Mouse (Mus musculus): ENCODE results near the gene Bub1. TPM values are rescaled to one million over a fixed set of nuclear protein-coding genes. Genes with fewer than 3 reads are reported as not detected.

Gene Bub1
- 69.4 and 71.8 TPM in 2 replicates for polyA plus RNA-seq (2016; fragmentation: Nextera tagmentation; extraction: Ambion mirVana)

- no peaks in the 10 kb centered on the region for H3K27me3 ChIP-seq
- H3K9me3 ChIP-seq = no peaks in the 10 kb centered on the region
- WGBS = under 1% methylated on average over 56 of the region's 56 CpGs
- 0 out of 2 replicates have a peak, but pooled peaks cover 5% of the 10 kb centered on the region for H3K36me3 ChIP-seq
- ATAC-seq (ENCODE audit: insufficient number of reproducible peaks, insufficient read depth, low FRiP score, low TSS enrichment) = peak; percentile 90
- H3K4me2 ChIP-seq (replicated peaks) = peak within 1 kb of the TSS; percentile 65
- peak within 1 kb of the TSS; percentile 62 for H3K9ac ChIP-seq
- H3K4me3 ChIP-seq = peak within 1 kb of the TSS; percentile 77
- 0 out of 2 replicates have a peak within 1 kb of the TSS, but pooled peaks have one; percentile 50 for H3K27ac ChIP-seq
- H3K4me1 ChIP-seq = peaks cover 10% of the 10 kb centered on the region
These were observed at the start of gene Bub1 for GRCm38 (mm10) chr2:127831401-127832102. Gene Bub1, minus strand, starts transcription at chr2:127831865.

- H3K9ac ChIP-seq = no peak overlapping the region
- H3K4me2 ChIP-seq (replicated peaks) = no peak overlapping the region
- H3K27ac ChIP-seq = no peak overlapping the region
- H3K36me3 ChIP-seq = no peaks in the 10 kb centered on the region
- no peaks in the 10 kb centered on the region for H3K4me1 ChIP-seq
- no peaks in the 10 kb centered on the region for H3K27me3 ChIP-seq
- ATAC-seq (ENCODE audit: insufficient number of reproducible peaks, insufficient read depth, low FRiP score, low TSS enrichment) = no peak
- no peaks in the 10 kb centered on the region for H3K9me3 ChIP-seq
- H3K4me3 ChIP-seq = no peak overlapping the region
- 85% methylated on average over 5 of the region's 5 CpGs for WGBS
These were observed 49.4 kb upstream of the Bub1 start for GRCm38 (mm10) chr2:127881063-127881462.

GRCm38 (mm10) chr2:127864381-127864780, 32.7 kb upstream of the Bub1 start:
- no peak overlapping the region for H3K9ac ChIP-seq
- no peak overlapping the region for H3K4me3 ChIP-seq
- H3K36me3 ChIP-seq = no peaks in the 10 kb centered on the region
- 0 out of 2 replicates have a peak overlapping the region, but pooled peaks have one; percentile 11 for H3K27ac ChIP-seq
- H3K9me3 ChIP-seq = no peaks in the 10 kb centered on the region
- peaks cover 6% of the 10 kb centered on the region for H3K4me1 ChIP-seq
- no peak overlapping the region for H3K4me2 ChIP-seq (replicated peaks)
- WGBS = 37% methylated on average over 4 of the region's 4 CpGs
- no peak for ATAC-seq (ENCODE audit: insufficient number of reproducible peaks, insufficient read depth, low FRiP score, low TSS enrichment)
- no peaks in the 10 kb centered on the region for H3K27me3 ChIP-seq

GRCm38 (mm10) chr2:127854332-127854991, 22.8 kb upstream of the Bub1 start:
- WGBS = 64% methylated on average over 4 of the region's 4 CpGs
- no peak overlapping the region for H3K4me3 ChIP-seq
- H3K27ac ChIP-seq = no peak overlapping the region
- H3K4me1 ChIP-seq = no peaks in the 10 kb centered on the region
- no peaks in the 10 kb centered on the region for H3K27me3 ChIP-seq
- no peaks in the 10 kb centered on the region for H3K9me3 ChIP-seq
- no peak for ATAC-seq (ENCODE audit: insufficient number of reproducible peaks, insufficient read depth, low FRiP score, low TSS enrichment)
- H3K9ac ChIP-seq = no peak overlapping the region
- H3K4me2 ChIP-seq (replicated peaks) = no peak overlapping the region
- no peaks in the 10 kb centered on the region for H3K36me3 ChIP-seq

- no peak overlapping the region for H3K27ac ChIP-seq
- no peaks in the 10 kb centered on the region for H3K27me3 ChIP-seq
- no peak overlapping the region for H3K4me2 ChIP-seq (replicated peaks)
- no peaks in the 10 kb centered on the region for H3K9me3 ChIP-seq
- H3K36me3 ChIP-seq = no peaks in the 10 kb centered on the region
- no peak overlapping the region for H3K4me3 ChIP-seq
- H3K4me1 ChIP-seq = no peaks in the 10 kb centered on the region
- 88% methylated on average over 2 of the region's 2 CpGs for WGBS
- H3K9ac ChIP-seq = no peak overlapping the region
- ATAC-seq (ENCODE audit: insufficient number of reproducible peaks, insufficient read depth, low FRiP score, low TSS enrichment) = no peak
These were observed 18.7 kb upstream of the Bub1 start for GRCm38 (mm10) chr2:127850371-127850770.

- H3K4me1 ChIP-seq = no peaks in the 10 kb centered on the region
- H3K27me3 ChIP-seq = no peaks in the 10 kb centered on the region
- H3K9me3 ChIP-seq = no peaks in the 10 kb centered on the region
- no peak overlapping the region for H3K9ac ChIP-seq
- H3K4me3 ChIP-seq = no peak overlapping the region
- no peaks in the 10 kb centered on the region for H3K36me3 ChIP-seq
- H3K4me2 ChIP-seq (replicated peaks) = no peak overlapping the region
- no peak overlapping the region for H3K27ac ChIP-seq
- no peak for ATAC-seq (ENCODE audit: insufficient number of reproducible peaks, insufficient read depth, low FRiP score, low TSS enrichment)
- WGBS = 27% methylated on average over 1 of the region's 1 CpGs
These were observed 14.9 kb upstream of the Bub1 start for GRCm38 (mm10) chr2:127846571-127846970.

- Histone ChIP-seq H3K4me1 (no peaks in the 10 kb centered on the region), H3K4me3 (no peak overlapping the region), H3K9me3 (no peaks in the 10 kb centered on the region), H3K4me2 (replicated peaks) (no peak overlapping the region), H3K27ac (no peak overlapping the region), H3K36me3 (no peaks in the 10 kb centered on the region), H3K27me3 (peaks cover 2% of the 10 kb centered on the region; the same call in 1 of the 2 replicates), H3K9ac (no peak overlapping the region)
- ATAC-seq (ENCODE audit: insufficient number of reproducible peaks, insufficient read depth, low FRiP score, low TSS enrichment) = no peak
These were observed 14.3 kb upstream of the Bub1 start for GRCm38 (mm10) chr2:127846008-127846407.

- H3K4me3 ChIP-seq = no peak overlapping the region
- H3K4me1 ChIP-seq = no peaks in the 10 kb centered on the region
- H3K9ac ChIP-seq = no peak overlapping the region
- H3K27ac ChIP-seq = no peak overlapping the region
- no peak overlapping the region for H3K4me2 ChIP-seq (replicated peaks)
- ATAC-seq (ENCODE audit: insufficient number of reproducible peaks, insufficient read depth, low FRiP score, low TSS enrichment) = no peak
- no peaks in the 10 kb centered on the region for H3K9me3 ChIP-seq
- H3K27me3 ChIP-seq = peaks cover 7% of the 10 kb centered on the region; the same call in 1 of the 2 replicates
- no peaks in the 10 kb centered on the region for H3K36me3 ChIP-seq
- 54% methylated on average over 7 of the region's 7 CpGs for WGBS
These were observed 13.8 kb upstream of the Bub1 start for GRCm38 (mm10) chr2:127845346-127845982.

- no peak overlapping the region for H3K9ac ChIP-seq
- H3K36me3 ChIP-seq = no peaks in the 10 kb centered on the region
- peaks cover 31% of the 10 kb centered on the region for H3K27me3 ChIP-seq
- H3K4me3 ChIP-seq = no peak overlapping the region
- no peaks in the 10 kb centered on the region for H3K9me3 ChIP-seq
- 66% methylated on average over 3 of the region's 3 CpGs for WGBS
- no peak overlapping the region for H3K27ac ChIP-seq
- H3K4me2 ChIP-seq (replicated peaks) = no peak overlapping the region
- ATAC-seq (ENCODE audit: insufficient number of reproducible peaks, insufficient read depth, low FRiP score, low TSS enrichment) = no peak
- no peaks in the 10 kb centered on the region for H3K4me1 ChIP-seq
These were observed 10.8 kb upstream of the Bub1 start for GRCm38 (mm10) chr2:127842421-127842820.

GRCm38 (mm10) chr2:127841402-127841801, 9.7 kb upstream of the Bub1 start:
- Histone ChIP-seq H3K4me1 (no peaks in the 10 kb centered on the region), H3K4me2 (replicated peaks) (no peak overlapping the region), H3K9ac (no peak overlapping the region), H3K27ac (no peak overlapping the region), H3K4me3 (no peak overlapping the region), H3K36me3 (no peaks in the 10 kb centered on the region), H3K27me3 (peaks cover 33% of the 10 kb centered on the region), H3K9me3 (no peaks in the 10 kb centered on the region)
- ATAC-seq (ENCODE audit: insufficient number of reproducible peaks, insufficient read depth, low FRiP score, low TSS enrichment) = no peak
- WGBS = 82% methylated on average over 1 of the region's 1 CpGs

- no peak overlapping the region for H3K4me3 ChIP-seq
- no peak overlapping the region for H3K27ac ChIP-seq
- H3K9me3 ChIP-seq = no peaks in the 10 kb centered on the region
- H3K36me3 ChIP-seq = no peaks in the 10 kb centered on the region
- H3K9ac ChIP-seq = no peak overlapping the region
- no peak for ATAC-seq (ENCODE audit: insufficient number of reproducible peaks, insufficient read depth, low FRiP score, low TSS enrichment)
- WGBS = 12% methylated on average over 11 of the region's 11 CpGs
- H3K4me2 ChIP-seq (replicated peaks) = no peak overlapping the region
- no peaks in the 10 kb centered on the region for H3K4me1 ChIP-seq
- peaks cover 33% of the 10 kb centered on the region for H3K27me3 ChIP-seq
These were observed 7.8 kb upstream of the Bub1 start for GRCm38 (mm10) chr2:127839425-127839824.

GRCm38 (mm10) chr2:127838576-127838975, 6.9 kb upstream of the Bub1 start, which contains the start of gene Acoxl:
Gene Acoxl, plus strand, starts transcription at chr2:127838876.
- H3K9ac ChIP-seq = no peak within 1 kb of the TSS
- H3K4me2 ChIP-seq (replicated peaks) = no peak within 1 kb of the TSS
- H3K4me3 ChIP-seq = no peak within 1 kb of the TSS
- ATAC-seq (ENCODE audit: insufficient number of reproducible peaks, insufficient read depth, low FRiP score, low TSS enrichment) = no peak
- no peaks in the 10 kb centered on the region for H3K36me3 ChIP-seq
- WGBS = 65% methylated on average over 7 of the region's 7 CpGs
- no peak within 1 kb of the TSS for H3K27ac ChIP-seq
- H3K27me3 ChIP-seq = peaks cover 33% of the 10 kb centered on the region
- no peaks in the 10 kb centered on the region for H3K9me3 ChIP-seq
- no peaks in the 10 kb centered on the region for H3K4me1 ChIP-seq

Data from embryonic facial prominence, embryonic 12.5 days (tissue).